Mouse (Mus musculus) CD4-positive, CD25-positive, alpha-beta regulatory T cell, adult 9 weeks (primary cell): ENCODE measurements around the gene Jund. TPM values are rescaled to one million over a fixed set of nuclear protein-coding genes. Genes with fewer than 3 reads are reported as not detected.

Experiments used
- polyA plus RNA-seq: library from polyadenylated mRNA; unstranded; fragments of 100-300 nt; shearing (Covaris generic); gene quantifications from one replicate; pipeline ENCODE4 v1.2.1, GENCODE M21; 2017

The Jund gene
- 12.8 TPM for polyA plus RNA-seq

DNA sequence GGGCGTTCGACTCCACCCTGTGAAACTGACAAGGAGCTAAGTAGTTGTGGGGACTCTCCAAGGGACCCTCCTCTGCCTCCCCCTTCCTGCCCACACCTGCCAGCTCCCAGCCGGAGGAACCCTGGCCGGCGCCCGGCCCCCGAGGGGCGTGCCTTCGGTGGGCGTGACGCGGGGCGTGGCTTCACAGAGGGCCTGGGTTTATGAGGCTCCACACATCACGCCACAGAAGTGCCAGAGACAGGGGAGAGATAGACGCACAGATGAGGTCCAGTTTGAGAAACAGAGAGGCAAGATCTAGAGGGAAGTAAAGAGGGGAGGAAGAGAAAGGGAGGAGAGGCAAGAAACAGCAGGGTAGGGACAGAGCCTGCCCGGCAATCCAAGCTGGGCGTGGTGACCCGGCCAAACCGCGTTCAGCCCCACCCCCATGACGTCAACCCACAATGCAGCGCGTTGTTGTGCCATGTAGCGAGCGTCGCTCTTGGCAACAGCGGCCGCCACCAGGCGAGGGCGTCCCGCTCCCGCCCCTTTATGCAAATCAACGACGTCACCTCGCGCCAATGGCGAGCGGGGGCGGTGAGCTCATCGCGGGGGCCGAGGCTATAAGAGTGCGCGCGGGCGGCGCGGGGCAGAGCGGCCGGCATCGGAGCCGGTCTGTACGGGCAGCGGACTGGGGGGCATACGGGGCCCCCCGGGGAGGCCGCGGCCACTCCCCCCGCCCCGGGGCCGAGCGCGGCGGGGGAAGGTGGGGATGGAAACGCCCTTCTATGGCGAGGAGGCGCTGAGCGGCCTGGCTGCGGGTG is at the start of gene Jund:
Gene Jund, plus strand, starts transcription at position 640 of the 800 bp plus-strand sequence.

DNA sequence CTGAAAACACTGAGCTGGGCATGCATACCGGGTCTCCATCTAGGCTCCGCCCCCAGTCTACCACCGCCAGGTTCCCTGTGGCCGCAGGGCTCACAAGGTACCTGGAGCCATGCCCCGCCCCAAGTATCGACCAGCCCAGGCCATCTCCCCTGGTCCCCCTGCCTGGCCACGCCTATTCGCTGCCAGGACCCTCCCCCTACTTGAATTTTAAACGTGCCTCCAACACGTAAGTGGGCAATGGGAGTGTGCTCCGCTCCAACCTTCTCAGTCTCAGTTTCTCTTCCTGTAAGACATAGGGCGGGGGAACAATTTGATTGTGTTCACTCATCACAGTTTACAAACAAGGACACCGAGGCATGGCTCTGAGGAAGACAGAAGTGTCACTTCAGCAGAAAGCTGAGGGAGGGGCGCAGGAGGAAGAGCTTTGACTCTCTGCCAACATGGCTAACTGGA is 38.5 kb upstream of the Jund start, which contains the start of gene Pgpep1:
Gene Pgpep1, minus strand, starts transcription at position 116 of the 453 bp plus-strand sequence.

GRCm38 (mm10) chr8:70673079-70673856 is 25.5 kb upstream of the Jund start, which contains the start of gene Lsm4:
TSS of gene Lsm4 (plus strand) at chr8:70673248.

DNA sequence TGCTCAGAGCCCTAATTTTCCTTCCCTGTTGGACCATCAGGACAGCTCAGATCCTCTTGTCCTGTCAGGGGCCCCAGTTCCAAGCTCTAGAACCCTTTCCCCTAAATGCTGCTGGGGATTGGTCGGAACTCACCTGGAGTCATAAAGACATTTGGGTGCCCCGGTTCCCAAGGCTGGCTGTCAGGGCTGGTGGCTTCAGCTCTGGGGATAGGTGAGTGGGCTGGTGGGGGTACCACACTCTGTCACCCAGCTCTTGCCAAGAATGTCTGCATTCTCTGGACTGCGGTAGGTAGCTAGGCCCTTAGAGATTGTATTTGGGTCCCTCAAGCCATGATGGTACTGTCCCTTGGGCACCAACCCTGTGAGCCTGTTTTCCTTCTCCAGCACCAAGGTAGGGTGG is 4.5 kb downstream of the Jund start, which contains the start of gene Iqcn:
Gene Iqcn, plus strand, starts transcription at position 171 of the 400 bp plus-strand sequence.

DNA sequence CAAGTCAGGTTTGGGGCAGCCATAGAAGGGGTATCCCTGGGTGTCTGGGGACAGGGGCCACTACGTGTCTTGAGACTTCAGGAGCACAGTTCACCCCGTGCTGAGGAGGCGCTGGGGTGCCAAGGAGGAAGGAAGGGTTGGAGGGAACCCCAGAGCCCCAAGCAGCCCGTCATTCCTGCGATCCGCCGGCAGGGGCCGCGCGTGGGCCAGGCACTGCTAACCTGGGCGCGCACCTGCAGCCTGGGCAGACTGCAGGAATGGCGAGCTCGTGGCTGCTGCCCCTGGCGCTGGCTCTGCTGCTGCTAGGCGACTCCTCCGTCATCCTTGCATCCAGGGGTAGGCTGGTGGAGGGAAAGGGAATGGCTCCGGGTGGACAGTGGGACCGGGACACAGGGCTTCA is 19.5 kb downstream of the Jund start, which contains the start of gene Gm3336:
Gene Gm3336, plus strand, starts transcription at position 247 of the 400 bp plus-strand sequence.

DNA sequence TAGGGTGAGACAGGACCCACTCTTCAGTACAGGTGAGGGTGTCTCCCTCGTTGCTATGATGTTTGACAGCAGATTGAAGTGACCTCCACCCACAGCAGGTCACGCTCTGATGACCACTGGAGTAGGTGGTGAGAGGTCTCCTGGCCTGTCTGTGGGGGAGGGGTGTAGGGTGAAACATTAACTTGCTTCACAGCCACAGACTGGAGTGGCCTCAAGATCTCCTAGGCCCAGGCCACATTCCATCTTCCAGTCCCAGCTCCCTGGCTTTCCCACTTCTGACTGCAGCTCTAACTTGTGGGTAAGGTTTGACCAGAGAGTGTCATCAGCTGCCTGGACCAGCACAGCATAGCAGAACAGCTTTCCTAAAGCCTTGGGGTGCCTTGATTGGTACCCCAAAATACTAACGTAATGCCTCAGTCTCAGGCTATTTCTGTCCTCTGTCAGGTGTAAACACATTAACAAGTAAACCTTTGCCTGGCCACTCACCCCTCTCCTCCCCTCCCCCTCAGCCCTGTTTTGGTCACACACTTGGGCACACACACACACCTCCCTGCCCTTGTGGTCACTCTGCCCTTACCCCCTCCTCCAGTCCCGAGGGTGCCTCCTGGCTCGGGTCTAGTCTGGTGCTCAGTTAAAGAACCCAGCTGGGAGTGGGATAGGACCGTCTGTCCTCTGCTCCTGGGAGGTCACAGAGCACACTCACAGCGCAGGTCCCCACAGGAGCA is 24.9 kb downstream of the Jund start, which contains the start of gene Pde4c:
Gene Pde4c, plus strand, starts transcription at position 235 of the 725 bp plus-strand sequence.

Other genes with a start within 250 kb of the Jund start
- 8.9 TPM for gene Klhl26, start 222.0 kb upstream of the Jund start, polyA plus RNA-seq
- gene Tmem59l, start 211.6 kb upstream of the Jund start, polyA plus RNA-seq = not detected
- gene Crlf1, start 205.8 kb upstream of the Jund start, polyA plus RNA-seq = not detected
- 138 TPM for gene Rex1bd, start 192.2 kb upstream of the Jund start, polyA plus RNA-seq
- gene Uba52, start 188.1 kb upstream of the Jund start, polyA plus RNA-seq = 1,281 TPM
- 424 TPM for gene Fkbp8, start 171.2 kb upstream of the Jund start, polyA plus RNA-seq
- 106 TPM for gene Kxd1, start 171.0 kb upstream of the Jund start, polyA plus RNA-seq
- gene Ell, start 159.5 kb upstream of the Jund start, polyA plus RNA-seq = 42.7 TPM
- 48.6 TPM for gene Isyna1, start 104.6 kb upstream of the Jund start, polyA plus RNA-seq
- 12.8 TPM for gene Ssbp4, start 90.1 kb upstream of the Jund start, polyA plus RNA-seq
- 0.57 TPM for gene Lrrc25, start 82.8 kb upstream of the Jund start, polyA plus RNA-seq
- not detected for gene Gdf15, start 66.5 kb upstream of the Jund start, polyA plus RNA-seq
- gene Pgpep1, start 38.6 kb upstream of the Jund start, polyA plus RNA-seq = 9.7 TPM
- 259 TPM for gene Lsm4, start 25.7 kb upstream of the Jund start, polyA plus RNA-seq
- gene Iqcn, start 4.5 kb downstream of the Jund start, polyA plus RNA-seq = 0.07 TPM
- gene Gm3336, start 19.6 kb downstream of the Jund start, polyA plus RNA-seq = not detected
- gene Pde4c, start 24.8 kb downstream of the Jund start, polyA plus RNA-seq = 0.41 TPM
- 9.9 TPM for gene Rab3a, start 55.7 kb downstream of the Jund start, polyA plus RNA-seq
- 9.6 TPM for gene Mpv17l2, start 62.0 kb downstream of the Jund start, polyA plus RNA-seq
- gene Pik3r2, start 77.8 kb downstream of the Jund start, polyA plus RNA-seq = 17.0 TPM
- gene Mast3, start 106.1 kb downstream of the Jund start, polyA plus RNA-seq = 49.0 TPM
- 49.0 TPM for gene Il12rb1, start 109.5 kb downstream of the Jund start, polyA plus RNA-seq
- gene Arrdc2, start 140.8 kb downstream of the Jund start, polyA plus RNA-seq = 2.3 TPM
- not detected for gene Kcnn1, start 164.3 kb downstream of the Jund start, polyA plus RNA-seq
- 78.6 TPM for gene Ccdc124, start 175.0 kb downstream of the Jund start, polyA plus RNA-seq
- gene Slc5a5, start 193.8 kb downstream of the Jund start, polyA plus RNA-seq = not detected
- 8,122 TPM for gene Rpl18a, start 198.5 kb downstream of the Jund start, polyA plus RNA-seq
- gene Map1s, start 207.0 kb downstream of the Jund start, polyA plus RNA-seq = 26.4 TPM